Mouse (Mus musculus) adrenal gland, postnatal 25 days (tissue): ENCODE results near the gene Vsig10l. TPM values are rescaled to one million over a fixed set of nuclear protein-coding genes. Genes with fewer than 3 reads are reported as not detected.

ENCODE experiments used
- microRNA-seq, 2 experiments: library from miRNA; unstranded; fragments of <30 nt; microRNA quantifications; one replicate each; pipeline ENCODE4 v1.2.0; 2021
- total RNA-seq: library from RNA; stranded (reverse); gene quantifications from 2 replicates; pipeline ENCODE4 v1.2.3, GENCODE M21; 2021

Gene Vsig10l
- total RNA-seq, 1 experiment from 2014 or later = 3.6 TPM

Small RNAs within 50 kb of the gene (microRNA-seq; reads per million reads assigned to microRNA genes)
- 0.69 to 2.5 reads per million in 2 experiments for gene Mir7051

Other genes with a start within 250 kb of the Vsig10l start
- gene Zfp715, start 149.9 kb upstream of the Vsig10l start, total RNA-seq = 22.4 and 23.0 TPM in 2 replicates
- not detected in 2 replicates for gene Siglecf, start 111.8 kb upstream of the Vsig10l start, total RNA-seq
- 0.09 and 1.00 TPM in 2 replicates for gene Siglecg, start 54.9 kb upstream of the Vsig10l start, total RNA-seq
- gene Lim2, start 35.5 kb upstream of the Vsig10l start, total RNA-seq = not detected in 2 replicates
- 0.46 TPM in 1 of 2 replicates, not detected in the other for gene Nkg7, start 26.1 kb upstream of the Vsig10l start, total RNA-seq
- gene Cldnd2, start 22.4 kb upstream of the Vsig10l start, total RNA-seq = not detected in 2 replicates
- gene Etfb, start 19.1 kb upstream of the Vsig10l start, total RNA-seq = 373 and 390 TPM in 2 replicates
- 1.5 TPM in 1 of 2 replicates, not detected in the other for gene Gm45233, start 19.0 kb upstream of the Vsig10l start, total RNA-seq
- gene Iglon5, start 26.9 kb downstream of the Vsig10l start, total RNA-seq = 1.3 and 2.1 TPM in 2 replicates
- not detected in 2 replicates for gene 4931406B18Rik, start 42.8 kb downstream of the Vsig10l start, total RNA-seq
- 1.2 and 2.4 TPM in 2 replicates for gene Cd33, start 81.3 kb downstream of the Vsig10l start, total RNA-seq
- gene Zfp658, start 99.1 kb downstream of the Vsig10l start, total RNA-seq = 2.8 and 3.1 TPM in 2 replicates
- 16.2 and 17.5 TPM in 2 replicates for gene Zfp719, start 116.5 kb downstream of the Vsig10l start, total RNA-seq
- not detected in 2 replicates for gene Zfp819, start 144.0 kb downstream of the Vsig10l start, total RNA-seq
- gene Ceacam18, start 171.6 kb downstream of the Vsig10l start, total RNA-seq = not detected in 2 replicates
- gene Siglece, start 197.0 kb downstream of the Vsig10l start, total RNA-seq = 1.9 and 2.1 TPM in 2 replicates
- 11.1 and 13.4 TPM in 2 replicates for gene Ctu1, start 208.9 kb downstream of the Vsig10l start, total RNA-seq
- gene Klk14, start 227.3 kb downstream of the Vsig10l start, total RNA-seq = not detected in 2 replicates
- gene Klk13, start 249.4 kb downstream of the Vsig10l start, total RNA-seq = not detected in 2 replicates